Mouse (Mus musculus) thymus, adult 2 months (tissue): ENCODE measurements around the gene Cyba.

Source experiments
- CTCF ChIP-seq: fragments of 200-500 bp; IDR thresholded peaks from 2 replicates; pipeline ENCODE4 v1.5.1; 2012; ENCODE audit warnings: mild to moderate bottlenecking, control low read depth, low read length, moderate library complexity, borderline replicate concordance; ENCODE audit not compliant: control insufficient read depth, poor library complexity, insufficient read depth; ENCODE audit errors: extremely low read depth
- POLR2A ChIP-seq: fragments of 200-500 bp; IDR thresholded peaks from 2 replicates; pipeline ENCODE4 v1.6.1; 2012; ENCODE audit warnings: mild to moderate bottlenecking, low read length, control low read depth, moderate library complexity; ENCODE audit not compliant: control insufficient read depth, poor library complexity, insufficient read depth; ENCODE audit errors: extremely low read depth

DNA sequence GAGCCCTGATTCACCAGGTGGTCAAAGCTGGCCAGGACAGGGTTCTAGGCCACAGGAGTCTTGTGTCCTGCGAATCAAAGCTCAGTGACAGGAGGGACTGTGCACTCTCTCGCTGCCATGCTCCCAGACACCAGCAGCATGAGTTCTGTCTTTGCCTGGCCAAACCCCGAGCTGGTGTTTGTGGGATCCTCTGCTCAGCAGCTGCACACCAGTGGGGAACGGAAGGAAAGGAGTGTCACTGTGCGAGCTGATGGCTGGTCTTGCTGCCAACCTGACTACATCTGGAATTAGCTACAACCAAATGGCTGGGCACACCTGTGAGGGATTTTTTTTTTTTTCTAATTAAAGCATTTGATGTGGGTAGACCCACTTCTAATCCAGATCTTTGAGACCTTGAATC lies 38.0 kb upstream of the Cyba start:
- TF ChIP-seq CTCF = no peak
- no peak for TF ChIP-seq POLR2A
